Mouse (Mus musculus) NIH3T3 (cell line): Measurements from ENCODE around the gene Dusp22.
A peak's percentile ranks its signal among the peaks of the same experiment; 100 is the strongest.

ENCODE experiments used
- DNase-seq: peaks from one replicate; pipeline ENCODE4 v3.0.0-alpha.2; 2012; ENCODE audit warnings: low read depth

The Dusp22 gene

GRCm38 (mm10) chr13:30669277-30669676, 9.5 kb downstream of the Dusp22 start:
- DNase-seq = peak; percentile 75

GRCm38 (mm10) chr13:30673878-30674277, 14.1 kb downstream of the Dusp22 start:
- DNase-seq = no peak

- no peak for DNase-seq
Measured at GRCm38 (mm10) chr13:30678822-30679221, 19.0 kb downstream of the Dusp22 start.

- no peak for DNase-seq
Measured at GRCm38 (mm10) chr13:30681866-30682265, 22.1 kb downstream of the Dusp22 start.

GRCm38 (mm10) chr13:30682328-30682727, 22.5 kb downstream of the Dusp22 start:
- DNase-seq = no peak

- DNase-seq = no peak
Measured at GRCm38 (mm10) chr13:30684614-30685122, 24.9 kb downstream of the Dusp22 start.

GRCm38 (mm10) chr13:30685957-30686356, 26.2 kb downstream of the Dusp22 start:
- DNase-seq = no peak

- no peak for DNase-seq
Measured at GRCm38 (mm10) chr13:30688035-30688616, 28.3 kb downstream of the Dusp22 start.

- DNase-seq = no peak
Measured at GRCm38 (mm10) chr13:30689475-30689874, 29.7 kb downstream of the Dusp22 start.

GRCm38 (mm10) chr13:30691441-30692292, 31.9 kb downstream of the Dusp22 start:
- peak; percentile 47 for DNase-seq

GRCm38 (mm10) chr13:30692644-30693385, 33.0 kb downstream of the Dusp22 start:
- no peak for DNase-seq

- DNase-seq = no peak
Measured at GRCm38 (mm10) chr13:30695232-30695631, 35.4 kb downstream of the Dusp22 start.

GRCm38 (mm10) chr13:30695890-30696289, 36.1 kb downstream of the Dusp22 start:
- DNase-seq = no peak

GRCm38 (mm10) chr13:30697880-30698279, 38.1 kb downstream of the Dusp22 start:
- no peak for DNase-seq

GRCm38 (mm10) chr13:30702695-30703094, 42.9 kb downstream of the Dusp22 start:
- no peak for DNase-seq

GRCm38 (mm10) chr13:30704246-30705095, 44.7 kb downstream of the Dusp22 start:
- DNase-seq = no peak

- no peak for DNase-seq
Measured at GRCm38 (mm10) chr13:30711066-30711465, 51.3 kb downstream of the Dusp22 start.

- no peak for DNase-seq
Measured at GRCm38 (mm10) chr13:30711711-30712110, 51.9 kb downstream of the Dusp22 start.

GRCm38 (mm10) chr13:30712280-30712679, 52.5 kb downstream of the Dusp22 start:
- DNase-seq = no peak

- no peak for DNase-seq
Measured at GRCm38 (mm10) chr13:30713621-30714020, 53.8 kb downstream of the Dusp22 start.

GRCm38 (mm10) chr13:30714552-30714951, 54.8 kb downstream of the Dusp22 start:
- no peak for DNase-seq

GRCm38 (mm10) chr13:30715060-30715459, 55.3 kb downstream of the Dusp22 start:
- no peak for DNase-seq
